Mouse (Mus musculus) urinary bladder, adult 2 months (tissue): ENCODE results near the gene Uxs1. TPM values are rescaled to one million over a fixed set of nuclear protein-coding genes. Genes with fewer than 3 reads are reported as not detected.

ENCODE experiments used
- DNase-seq: peaks from one replicate; pipeline ENCODE4 v3.0.0; 2022; ENCODE audit warnings: low spot score
- polyA plus RNA-seq: library from polyadenylated mRNA; depleted of rRNA; stranded (reverse); fragments of >200 nt; gene quantifications from 2 replicates; pipeline ENCODE4 v1.2.3, GENCODE M21; 2012; rRNA removed

Uxs1 gene
- polyA plus RNA-seq, result 59.8 and 62.9 TPM in 2 replicates

- peak; percentile 88 for DNase-seq
These were observed at the start of gene Uxs1 for GRCm38 (mm10) chr1:43827763-43828194. Gene Uxs1, minus strand, starts transcription at chr1:43827800.

- no peak for DNase-seq
These were observed 49.6 kb upstream of the Uxs1 start for GRCm38 (mm10) chr1:43877233-43877632.

GRCm38 (mm10) chr1:43871116-43871515, 43.5 kb upstream of the Uxs1 start:
- DNase-seq, result no peak

GRCm38 (mm10) chr1:43868510-43868909, 40.9 kb upstream of the Uxs1 start:
- no peak for DNase-seq

GRCm38 (mm10) chr1:43864758-43865157, 37.2 kb upstream of the Uxs1 start:
- no peak for DNase-seq

- no peak for DNase-seq
These were observed 35.0 kb upstream of the Uxs1 start for GRCm38 (mm10) chr1:43862614-43863013.

- no peak for DNase-seq
These were observed 31.4 kb upstream of the Uxs1 start for GRCm38 (mm10) chr1:43858988-43859387.

- DNase-seq, result no peak
These were observed 30.1 kb upstream of the Uxs1 start for GRCm38 (mm10) chr1:43857656-43858055.

- DNase-seq, result no peak
These were observed 28.0 kb upstream of the Uxs1 start for GRCm38 (mm10) chr1:43855591-43855990.

GRCm38 (mm10) chr1:43843398-43843797, 15.8 kb upstream of the Uxs1 start:
- no peak for DNase-seq

GRCm38 (mm10) chr1:43837236-43837635, 9.6 kb upstream of the Uxs1 start:
- DNase-seq, result no peak

- DNase-seq, result no peak
These were observed 2.5 kb upstream of the Uxs1 start for GRCm38 (mm10) chr1:43830096-43830495.

- DNase-seq, result peak; percentile 30
These were observed 418 bp downstream of the Uxs1 start for GRCm38 (mm10) chr1:43827002-43827762.

- DNase-seq, result no peak
These were observed 985 bp downstream of the Uxs1 start for GRCm38 (mm10) chr1:43826628-43827001.

GRCm38 (mm10) chr1:43823406-43823805, 4.2 kb downstream of the Uxs1 start:
- DNase-seq, result no peak

- no peak for DNase-seq
These were observed 5.0 kb downstream of the Uxs1 start for GRCm38 (mm10) chr1:43822586-43822985.

- DNase-seq, result no peak
These were observed 5.8 kb downstream of the Uxs1 start for GRCm38 (mm10) chr1:43821804-43822203.

GRCm38 (mm10) chr1:43820571-43820970, 7.0 kb downstream of the Uxs1 start:
- no peak for DNase-seq

GRCm38 (mm10) chr1:43819091-43819490, 8.5 kb downstream of the Uxs1 start:
- no peak for DNase-seq

GRCm38 (mm10) chr1:43818356-43818755, 9.2 kb downstream of the Uxs1 start:
- DNase-seq, result no peak

GRCm38 (mm10) chr1:43811764-43812163, 15.8 kb downstream of the Uxs1 start:
- no peak for DNase-seq

GRCm38 (mm10) chr1:43811055-43811454, 16.5 kb downstream of the Uxs1 start:
- DNase-seq, result no peak

GRCm38 (mm10) chr1:43809351-43809750, 18.2 kb downstream of the Uxs1 start:
- DNase-seq, result no peak
